Mouse (Mus musculus) ES-E14 (cell line): ENCODE data around the gene 3110009E18Rik. TPM values are rescaled to one million over a fixed set of nuclear protein-coding genes. Genes with fewer than 3 reads are reported as not detected.

Experiments
- DNase-seq: peaks from one replicate; pipeline ENCODE4 v3.0.0-alpha.2; 2013; ENCODE audit warnings: low read depth, low spot score
- H3K27ac ChIP-seq: 2 replicates; pipeline ENCODE4 v1.5.1; 2012; ENCODE audit warnings: low read depth, mild to moderate bottlenecking, low read length, moderate library complexity, mixed read lengths; ENCODE audit not compliant: poor library complexity, insufficient read depth, severe bottlenecking
- H3K36me3 ChIP-seq: 2 replicates; pipeline ENCODE4 v1.6.1; 2012; ENCODE audit warnings: mild to moderate bottlenecking, low read length, moderate library complexity, mixed read lengths; ENCODE audit not compliant: control insufficient read depth, poor library complexity, insufficient read depth, severe bottlenecking
- H3K4me1 ChIP-seq, 2 experiments: fragments of 150-350 bp in 1 of 2; sonication (generic) in 1 of 2; 2 replicates each; pipeline ENCODE4 v1.6.1; 2012; ENCODE audit warnings: low read length in 2 of 2, mild to moderate bottlenecking in 1 of 2, mixed read lengths in 1 of 2; ENCODE audit not compliant: control insufficient read depth in 2 of 2, insufficient read depth in 2 of 2, poor library complexity in 1 of 2
- H3K4me3 ChIP-seq, 2 experiments: fragments of 150-350 bp in 1 of 2; sonication (generic) in 1 of 2; 2 replicates each; pipeline ENCODE4 v1.5.1; 2012; ENCODE audit warnings: low read length in 2 of 2, low read depth in 1 of 2, mild to moderate bottlenecking in 1 of 2, mixed read lengths in 1 of 2; ENCODE audit not compliant: insufficient read depth in 1 of 2, poor library complexity in 1 of 2, severe bottlenecking in 1 of 2
- H3K9ac ChIP-seq: 2 replicates; pipeline ENCODE4 v1.6.1; 2012; ENCODE audit warnings: low read depth, mild to moderate bottlenecking, low read length, mixed read lengths; ENCODE audit not compliant: poor library complexity, insufficient read depth, severe bottlenecking
- H3K9me3 ChIP-seq: fragments of 150-350 bp; sonication (generic); 2 replicates; pipeline ENCODE4 v1.6.1; 2012; ENCODE audit warnings: low read depth, mild to moderate bottlenecking, low read length; ENCODE audit not compliant: control insufficient read depth, insufficient read depth
- CHD2 ChIP-seq: IDR thresholded peaks from 2 replicates; pipeline ENCODE4 v1.6.1; 2014; ENCODE audit warnings: mild to moderate bottlenecking, low read depth, low read length, inconsistent platforms
- HCFC1 ChIP-seq: IDR thresholded peaks from 2 replicates; pipeline ENCODE4 v1.6.1; 2012; ENCODE audit warnings: low read length, inconsistent platforms, borderline replicate concordance; ENCODE audit not compliant: insufficient read depth
- MAFK ChIP-seq: IDR thresholded peaks from 2 replicates; pipeline ENCODE4 v1.6.1; 2014; ENCODE audit warnings: mild to moderate bottlenecking, low read depth, low read length, inconsistent platforms; ENCODE audit not compliant: insufficient read depth
- ZC3H11A ChIP-seq: IDR thresholded peaks from 2 replicates; pipeline ENCODE4 v1.6.1; 2012; ENCODE audit warnings: low read depth, mild to moderate bottlenecking, inconsistent platforms, low read length, borderline replicate concordance
- ZNF384 ChIP-seq: IDR thresholded peaks from 2 replicates; pipeline ENCODE4 v1.6.1; 2012; ENCODE audit warnings: low read depth, low read length, inconsistent platforms
- in situ Hi-C, 2 experiments: fragments of 600-800 bp; cut with MboI; formaldehyde crosslinking; loops; one replicate each; pipeline ENCODE4 v1.15.1; 2025; ENCODE audit warnings: low sequenced_read_pairs in 2 of 2, inconsistent platforms in 1 of 2; ENCODE audit not compliant: unreplicated experiment in 2 of 2
- total RNA-seq: library from RNA; depleted of rRNA; stranded (reverse); fragments of 300-350 nt; gene quantifications from 2 replicates; pipeline ENCODE4 v1.2.3, GENCODE M21; 2012

3110009E18Rik gene
- total RNA-seq, 1 experiment = 8.3 TPM

GRCm38 (mm10) chr1:120186204-120186603 is 65.2 kb downstream of the 3110009E18Rik start:
- Histone ChIP-seq H3K9ac (no peak overlapping the region), H3K4me1 (no peaks in the 10 kb centered on the region), H3K36me3 (no peaks in the 10 kb centered on the region), H3K9me3 (no peaks in the 10 kb centered on the region), H3K27ac (no peak overlapping the region), H3K4me3 (no peak overlapping the region)
- in situ Hi-C loops = loop anchor here in 1 of 2 experiments (25.0 kb wide), 1 partner anchor 351 kb away; no protein-coding TSS in a partner anchor
- TF ChIP-seq HCFC1 (no peak), MAFK (no peak), ZC3H11A (no peak), ZNF384 (no peak), CHD2 (no peak)
- no peak for DNase-seq

- H3K27ac ChIP-seq = no peak overlapping the region
- H3K9ac ChIP-seq = no peak overlapping the region
- H3K4me3 ChIP-seq = no peak overlapping the region
- no peaks in the 10 kb centered on the region for H3K9me3 ChIP-seq
- no peak for DNase-seq
- H3K4me1 ChIP-seq = no peaks in the 10 kb centered on the region
- in situ Hi-C loops = loop anchor here in 1 of 2 experiments (25.0 kb wide), 1 partner anchor 351 kb away; no protein-coding TSS in a partner anchor
- TF ChIP-seq CHD2 (no peak), MAFK (no peak), HCFC1 (no peak), ZC3H11A (no peak), ZNF384 (no peak)
- no peaks in the 10 kb centered on the region for H3K36me3 ChIP-seq
Measured at GRCm38 (mm10) chr1:120186655-120187054, 65.7 kb downstream of the 3110009E18Rik start.

- in situ Hi-C loops = loop anchor here in 1 of 2 experiments (25.0 kb wide), 1 partner anchor 350 kb away; no protein-coding TSS in a partner anchor
- no peaks in the 10 kb centered on the region for H3K36me3 ChIP-seq
- H3K4me3 ChIP-seq = no peak overlapping the region
Measured at GRCm38 (mm10) chr1:120187059-120187458, 66.1 kb downstream of the 3110009E18Rik start.

GRCm38 (mm10) chr1:120189206-120189605 is 68.2 kb downstream of the 3110009E18Rik start:
- no peak for TF ChIP-seq ZNF384
- no peak for TF ChIP-seq HCFC1
- TF ChIP-seq ZC3H11A = no peak
- TF ChIP-seq MAFK = no peak
- no peak for TF ChIP-seq CHD2
- Histone ChIP-seq H3K9ac (no peak overlapping the region), H3K4me1 (no peaks in the 10 kb centered on the region), H3K9me3 (no peaks in the 10 kb centered on the region), H3K4me3 (no peak overlapping the region), H3K27ac (no peak overlapping the region), H3K36me3 (no peaks in the 10 kb centered on the region)
- in situ Hi-C loops = loop anchor here in 1 of 2 experiments (25.0 kb wide), 1 partner anchor 348 kb away; no protein-coding TSS in a partner anchor
- no peak for DNase-seq

More at GRCm38 (mm10) chr1:120187059-120187458, 66.1 kb downstream of the 3110009E18Rik start:
- no peak overlapping the region for H3K9ac ChIP-seq
- DNase-seq = no peak
- no peaks in the 10 kb centered on the region for H3K4me1 ChIP-seq
- H3K27ac ChIP-seq = no peak overlapping the region
- no peaks in the 10 kb centered on the region for H3K9me3 ChIP-seq
- TF ChIP-seq CHD2 (no peak), ZC3H11A (no peak), ZNF384 (no peak), MAFK (no peak), HCFC1 (no peak)

- in situ Hi-C loops = loop anchor here in 1 of 2 experiments (25.0 kb wide), 1 partner anchor 347 kb away; no protein-coding TSS in a partner anchor
Measured at GRCm38 (mm10) chr1:120190300-120190699, 69.3 kb downstream of the 3110009E18Rik start.

More at GRCm38 (mm10) chr1:120190300-120190699, 69.3 kb downstream of the 3110009E18Rik start:
- TF ChIP-seq ZC3H11A (no peak), CHD2 (no peak), ZNF384 (no peak), MAFK (no peak), HCFC1 (no peak)
- Histone ChIP-seq H3K4me1 (no peaks in the 10 kb centered on the region), H3K27ac (no peak overlapping the region), H3K4me3 (no peak overlapping the region), H3K9ac (no peak overlapping the region), H3K9me3 (no peaks in the 10 kb centered on the region), H3K36me3 (no peaks in the 10 kb centered on the region)
- DNase-seq = no peak
